Mouse (Mus musculus) lung, postnatal 10 days (tissue): ENCODE data around the gene Mettl24.
"Not testable (repeated sequence)": the region's sequence is repeated elsewhere in the genome, so short reads cannot be mapped to it uniquely, and the experiment has no call there.

Experiments used
- DNase-seq: peaks from one replicate; pipeline ENCODE4 v3.0.0; 2021

The Mettl24 gene

GRCm38 (mm10) chr10:40750293-40751047, 67.4 kb downstream of the Mettl24 start:
- DNase-seq, result no peak

- DNase-seq, result no peak
Observed at GRCm38 (mm10) chr10:40751157-40751556, 68.1 kb downstream of the Mettl24 start.

GRCm38 (mm10) chr10:40753036-40753435, 70.0 kb downstream of the Mettl24 start:
- DNase-seq, result no peak

- peak; percentile 23 for DNase-seq
Observed at GRCm38 (mm10) chr10:40758171-40759010, 75.3 kb downstream of the Mettl24 start.

GRCm38 (mm10) chr10:40759391-40760194, 76.5 kb downstream of the Mettl24 start:
- not testable (repeated sequence) for DNase-seq

GRCm38 (mm10) chr10:40760195-40761009, 77.3 kb downstream of the Mettl24 start:
- DNase-seq, result no peak

- no peak for DNase-seq
Observed at GRCm38 (mm10) chr10:40761010-40761752, 78.1 kb downstream of the Mettl24 start.

GRCm38 (mm10) chr10:40762624-40763023, 79.5 kb downstream of the Mettl24 start:
- DNase-seq, result no peak

- DNase-seq, result no peak
Observed at GRCm38 (mm10) chr10:40763084-40763720, 80.1 kb downstream of the Mettl24 start.

- DNase-seq, result no peak
Observed at GRCm38 (mm10) chr10:40772266-40772665, 89.2 kb downstream of the Mettl24 start.

- DNase-seq, result no peak
Observed at GRCm38 (mm10) chr10:40775151-40775550, 92.1 kb downstream of the Mettl24 start.

GRCm38 (mm10) chr10:40775655-40776054, 92.6 kb downstream of the Mettl24 start:
- no peak for DNase-seq

GRCm38 (mm10) chr10:40777171-40777570, 94.1 kb downstream of the Mettl24 start:
- no peak for DNase-seq

GRCm38 (mm10) chr10:40778472-40778871, 95.4 kb downstream of the Mettl24 start:
- no peak for DNase-seq

GRCm38 (mm10) chr10:40790406-40790805, 107.3 kb downstream of the Mettl24 start:
- DNase-seq, result no peak

GRCm38 (mm10) chr10:40792115-40792514, 109.0 kb downstream of the Mettl24 start:
- no peak for DNase-seq

- DNase-seq, result no peak
Observed at GRCm38 (mm10) chr10:40805221-40805620, 122.1 kb downstream of the Mettl24 start.

GRCm38 (mm10) chr10:40806221-40806620, 123.1 kb downstream of the Mettl24 start:
- no peak for DNase-seq

- DNase-seq, result not testable (repeated sequence)
Observed at GRCm38 (mm10) chr10:40809411-40809910, 126.4 kb downstream of the Mettl24 start.

GRCm38 (mm10) chr10:40813627-40814026, 130.5 kb downstream of the Mettl24 start:
- DNase-seq, result no peak

- no peak for DNase-seq
Observed at GRCm38 (mm10) chr10:40816471-40816870, 133.4 kb downstream of the Mettl24 start.
